Mouse (Mus musculus) heart, embryonic 11.5 days (tissue): ENCODE measurements around the gene Pde9a. TPM values are rescaled to one million over a fixed set of nuclear protein-coding genes. Genes with fewer than 3 reads are reported as not detected.

ENCODE experiments used
- ATAC-seq: fragments of 200-750 bp; cut with Nextera tagmentation; replicated peaks from 2 replicates; pipeline ENCODE4 v1.8.0; 2017; ENCODE audit warnings: moderate library complexity; ENCODE audit not compliant: insufficient number of reproducible peaks, low FRiP score, low TSS enrichment
- H3K27ac ChIP-seq: fragments of 300-500 bp; sonication (generic); 2 replicates; pipeline ENCODE4 v1.5.1; 2014; ENCODE audit warnings: mild to moderate bottlenecking, low read depth, low read length
- H3K27me3 ChIP-seq: fragments of 300-500 bp; sonication (generic); 2 replicates; pipeline ENCODE4 v1.6.1; 2014; ENCODE audit warnings: mild to moderate bottlenecking, low read length, mixed read lengths; ENCODE audit not compliant: control insufficient read depth, insufficient read depth
- H3K36me3 ChIP-seq: fragments of 300-500 bp; sonication (generic); 2 replicates; pipeline ENCODE4 v1.6.1; 2014; ENCODE audit warnings: mild to moderate bottlenecking, low read length, moderate library complexity, mixed read lengths; ENCODE audit not compliant: control insufficient read depth, insufficient read depth
- H3K4me1 ChIP-seq: fragments of 300-500 bp; sonication (generic); 2 replicates; pipeline ENCODE4 v1.6.1; 2014; ENCODE audit warnings: low read length; ENCODE audit not compliant: control insufficient read depth, insufficient read depth
- H3K4me2 ChIP-seq: fragments of 300-500 bp; sonication (generic); 2 replicates; pipeline ENCODE4 v1.6.1; 2014; ENCODE audit warnings: mild to moderate bottlenecking, moderate library complexity
- H3K4me3 ChIP-seq: fragments of 300-500 bp; sonication (generic); 2 replicates; pipeline ENCODE4 v1.5.1; 2014; ENCODE audit warnings: low read depth, low read length
- H3K9ac ChIP-seq: fragments of 300-500 bp; sonication (generic); 2 replicates; pipeline ENCODE4 v1.6.1; 2014; ENCODE audit warnings: mild to moderate bottlenecking, low read depth, low read length, moderate library complexity
- H3K9me3 ChIP-seq: fragments of 300-500 bp; sonication (generic); replicated peaks from 2 replicates; pipeline ENCODE4 v1.6.1; 2016; ENCODE audit warnings: low read length; ENCODE audit not compliant: control insufficient read depth
- WGBS: fragments of 180-500 bp; shearing (Covaris S2); extraction: QIAGEN DNeasy Blood & Tissue Kit; methylation state at CpG from one replicate; pipeline ENCODE4 v1.1.7; 2014; ENCODE audit not compliant: insufficient replicate concordance; 5-methylcytosine and 5-hydroxymethylcytosine counted together
- polyA plus RNA-seq: library from polyadenylated mRNA; unstranded; fragments of >200 nt; fragmentation: Nextera tagmentation; extraction: Ambion mirVana; gene quantifications from 2 replicates; pipeline ENCODE4 v1.2.1, GENCODE M21; 2014

Gene Pde9a
- polyA plus RNA-seq, 1 experiment from 2014 or later: 7.1 TPM

GRCm38 (mm10) chr17:31419995-31420394 is 34.0 kb downstream of the Pde9a start:
- H3K27me3 ChIP-seq: no peaks in the 10 kb centered on the region
- H3K4me2 ChIP-seq: peak overlapping the region; percentile 27
- 0 out of 2 replicates have a peak, but pooled peaks cover 2% of the 10 kb centered on the region for H3K36me3 ChIP-seq
- H3K4me1 ChIP-seq: peaks cover 25% of the 10 kb centered on the region
- H3K27ac ChIP-seq: no peak overlapping the region
- H3K9ac ChIP-seq: no peak overlapping the region
- ATAC-seq: peak; percentile 60
- H3K4me3 ChIP-seq: no peak overlapping the region
- no peaks in the 10 kb centered on the region for H3K9me3 ChIP-seq
- 27% methylated on average over 3 of the region's 3 CpGs for whole genome bisulfite sequencing

GRCm38 (mm10) chr17:31420658-31421057 is 34.6 kb downstream of the Pde9a start:
- H3K36me3 ChIP-seq: no peaks in the 10 kb centered on the region
- H3K9ac ChIP-seq: no peak overlapping the region
- no peak overlapping the region for H3K27ac ChIP-seq
- no peaks in the 10 kb centered on the region for H3K27me3 ChIP-seq
- no peak overlapping the region for H3K4me3 ChIP-seq
- no peak for ATAC-seq
- no peak overlapping the region for H3K4me2 ChIP-seq
- no peaks in the 10 kb centered on the region for H3K9me3 ChIP-seq
- WGBS: 75% methylated on average over 16 of the region's 16 CpGs
- peaks cover 28% of the 10 kb centered on the region for H3K4me1 ChIP-seq

GRCm38 (mm10) chr17:31422381-31422780 is 36.4 kb downstream of the Pde9a start:
- Histone ChIP-seq H3K4me2 (no peak overlapping the region), H3K27ac (no peak overlapping the region), H3K9me3 (no peaks in the 10 kb centered on the region), H3K27me3 (no peaks in the 10 kb centered on the region), H3K4me1 (peaks cover 28% of the 10 kb centered on the region), H3K36me3 (no peaks in the 10 kb centered on the region), H3K9ac (no peak overlapping the region), H3K4me3 (no peak overlapping the region)
- 92% methylated on average over 1 of the region's 1 CpGs for WGBS
- no peak for ATAC-seq

- no peak for ATAC-seq
- no peaks in the 10 kb centered on the region for H3K36me3 ChIP-seq
- H3K9me3 ChIP-seq: no peaks in the 10 kb centered on the region
- H3K27ac ChIP-seq: no peak overlapping the region
- no peak overlapping the region for H3K9ac ChIP-seq
- no peaks in the 10 kb centered on the region for H3K27me3 ChIP-seq
- no peak overlapping the region for H3K4me3 ChIP-seq
- 34% methylated on average over 2 of the region's 2 CpGs for WGBS
- peaks cover 28% of the 10 kb centered on the region for H3K4me1 ChIP-seq
- no peak overlapping the region for H3K4me2 ChIP-seq
These were observed 37.0 kb downstream of the Pde9a start for GRCm38 (mm10) chr17:31423020-31423419.

- no peak overlapping the region for H3K4me2 ChIP-seq
- WGBS: 74% methylated on average over 4 of the region's 4 CpGs
- no peak overlapping the region for H3K9ac ChIP-seq
These were observed 38.3 kb downstream of the Pde9a start for GRCm38 (mm10) chr17:31424358-31424757.

GRCm38 (mm10) chr17:31424798-31425197 is 38.8 kb downstream of the Pde9a start:
- Histone ChIP-seq H3K27me3 (no peaks in the 10 kb centered on the region), H3K4me3 (no peak overlapping the region), H3K9me3 (peaks cover 3% of the 10 kb centered on the region; the same call in 1 of the 2 replicates), H3K27ac (no peak overlapping the region), H3K9ac (no peak overlapping the region), H3K4me2 (no peak overlapping the region), H3K36me3 (no peaks in the 10 kb centered on the region), H3K4me1 (peaks cover 18% of the 10 kb centered on the region)
- 28% methylated on average over 8 of the region's 8 CpGs for WGBS
- ATAC-seq: no peak

More at GRCm38 (mm10) chr17:31424358-31424757, 38.3 kb downstream of the Pde9a start:
- Histone ChIP-seq H3K27me3 (no peaks in the 10 kb centered on the region), H3K27ac (no peak overlapping the region), H3K9me3 (peaks cover under 1% of the 10 kb centered on the region; the same call in 1 of the 2 replicates), H3K36me3 (no peaks in the 10 kb centered on the region), H3K4me3 (no peak overlapping the region), H3K4me1 (peaks cover 23% of the 10 kb centered on the region)
- no peak for ATAC-seq

GRCm38 (mm10) chr17:31425827-31426698 is 40.1 kb downstream of the Pde9a start:
- Histone ChIP-seq H3K27ac (no peak overlapping the region), H3K9ac (no peak overlapping the region), H3K4me1 (peaks cover 7% of the 10 kb centered on the region; the same call in 1 of the 2 replicates), H3K27me3 (no peaks in the 10 kb centered on the region), H3K4me2 (no peak overlapping the region), H3K4me3 (no peak overlapping the region), H3K9me3 (peaks cover 3% of the 10 kb centered on the region; the same call in 1 of the 2 replicates), H3K36me3 (no peaks in the 10 kb centered on the region; the same call in 1 of the 2 replicates)
- no peak for ATAC-seq
- 68% methylated on average over 13 of the region's 13 CpGs for WGBS

- Histone ChIP-seq H3K9ac (no peak overlapping the region), H3K4me1 (peaks cover 11% of the 10 kb centered on the region; the same call in 1 of the 2 replicates), H3K4me2 (no peak overlapping the region), H3K9me3 (peaks cover 3% of the 10 kb centered on the region; the same call in 1 of the 2 replicates), H3K4me3 (no peak overlapping the region), H3K27ac (no peak overlapping the region), H3K27me3 (no peaks in the 10 kb centered on the region), H3K36me3 (no peaks in the 10 kb centered on the region; the same call in 1 of the 2 replicates)
- 85% methylated on average over 2 of the region's 2 CpGs for WGBS
- ATAC-seq: no peak
These were observed 43.4 kb downstream of the Pde9a start for GRCm38 (mm10) chr17:31429402-31429801.
